Mouse (Mus musculus) thymus, postnatal 25 days (tissue): ENCODE results near the gene Cmc4.
A peak's percentile ranks its signal among the peaks of the same experiment; 100 is the strongest.

Source experiments
- DNase-seq: peaks from one replicate; pipeline ENCODE4 v3.0.0; 2022

Cmc4 gene

GRCm38 (mm10) chrX:75415936-75416785 lies at the start of gene Cmc4, which contains the start of the genes Mtcp1 and Brcc3:
Gene Cmc4 (minus strand): TSS chrX:75416584.
Gene Mtcp1 (minus strand): TSS chrX:75416588.
Gene Brcc3 (plus strand): TSS chrX:75416628.
- DNase-seq: peak; percentile 88

GRCm38 (mm10) chrX:75454597-75454996 lies 38.2 kb upstream of the Cmc4 start:
- DNase-seq: no peak

GRCm38 (mm10) chrX:75409711-75410110 lies 6.7 kb downstream of the Cmc4 start:
- no peak for DNase-seq

- no peak for DNase-seq
Observed at GRCm38 (mm10) chrX:75403350-75403749, 13.0 kb downstream of the Cmc4 start.

- no peak for DNase-seq
Observed at GRCm38 (mm10) chrX:75402668-75403067, 13.7 kb downstream of the Cmc4 start.

- no peak for DNase-seq
Observed at GRCm38 (mm10) chrX:75399471-75399870, 16.9 kb downstream of the Cmc4 start.

GRCm38 (mm10) chrX:75382195-75382771 lies 34.1 kb downstream of the Cmc4 start, which contains the start of the genes Fundc2 and F8:
Gene Fundc2 (plus strand): TSS chrX:75382399.
Gene F8 (minus strand): TSS chrX:75382615.
- DNase-seq: peak; percentile 74

GRCm38 (mm10) chrX:75381699-75382098 lies 34.7 kb downstream of the Cmc4 start:
- DNase-seq: no peak

- DNase-seq: no peak
Observed at GRCm38 (mm10) chrX:75381176-75381575, 35.2 kb downstream of the Cmc4 start.

- DNase-seq: no peak
Observed at GRCm38 (mm10) chrX:75376815-75377214, 39.6 kb downstream of the Cmc4 start.

GRCm38 (mm10) chrX:75372666-75373425 lies 43.5 kb downstream of the Cmc4 start:
- DNase-seq: no peak

- DNase-seq: no peak
Observed at GRCm38 (mm10) chrX:75370197-75370596, 46.2 kb downstream of the Cmc4 start.
